Mouse (Mus musculus) adrenal gland, postnatal 14 days (tissue): ENCODE measurements at regions not wholly inside any gene's neighbourhood (a gene's known extent, or its start where the extent isn't known, plus 50 kb on each side); places are given as distances from the start of the nearest gene placed in this dataset.

Experiments
- DNase-seq: peaks from one replicate; pipeline ENCODE4 v3.0.0; 2021; ENCODE audit warnings: mixed read lengths

GRCm38 (mm10) chr10:98840957-98841831 lies 73.0 kb upstream of the Atp2b1 start:
- DNase-seq, result no peak

- DNase-seq, result no peak
These were observed 72.3 kb upstream of the Atp2b1 start for GRCm38 (mm10) chr10:98841860-98842259.

GRCm38 (mm10) chr10:98842721-98843120 lies 71.5 kb upstream of the Atp2b1 start:
- DNase-seq, result no peak

GRCm38 (mm10) chr10:98849851-98850250 lies 64.4 kb upstream of the Atp2b1 start:
- DNase-seq, result no peak

- peak; percentile 77 for DNase-seq
These were observed 56.8 kb upstream of the Atp2b1 start for GRCm38 (mm10) chr10:98857395-98857794.

- DNase-seq, result no peak
These were observed 52.7 kb upstream of the Atp2b1 start for GRCm38 (mm10) chr10:98861521-98861920.

- DNase-seq, result no peak
These were observed 51.5 kb upstream of the Atp2b1 start for GRCm38 (mm10) chr10:98862712-98863111.

GRCm38 (mm10) chr10:98864384-98864783 lies 49.8 kb upstream of the Atp2b1 start:
- no peak for DNase-seq
